Mouse (Mus musculus) naive thymus-derived CD4-positive, alpha-beta T cell, adult 2 months (primary cell): Measurements from ENCODE around the gene Sorbs2.

Source experiments
- DNase-seq: peaks from one replicate; pipeline ENCODE4 v3.0.0-alpha.2; 2011; ENCODE audit warnings: low read depth

Sorbs2 gene

GRCm38 (mm10) chr8:45507634-45508321 is at the start of gene Sorbs2:
Gene Sorbs2 (plus strand): TSS chr8:45507788.
- DNase-seq, result no peak

DNA sequence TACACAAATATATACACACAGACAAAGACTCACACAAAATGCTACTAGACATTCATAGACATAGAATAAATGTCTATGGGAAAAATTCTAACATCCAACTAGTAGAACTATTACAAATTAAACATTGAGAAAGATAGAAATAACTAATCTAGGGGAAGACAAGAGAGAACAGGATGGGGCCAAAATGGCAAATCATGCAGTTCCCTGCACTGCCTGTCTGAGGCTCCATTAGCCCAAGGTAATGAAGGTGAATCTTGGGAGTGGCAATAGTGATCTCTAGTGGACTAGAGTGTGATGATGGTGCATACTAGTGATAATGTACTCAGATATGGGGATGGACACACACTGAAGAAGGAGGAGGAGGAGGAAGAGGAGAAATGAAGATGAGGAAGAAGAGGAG is 49.7 kb upstream of the Sorbs2 start:
- DNase-seq, result no peak

GRCm38 (mm10) chr8:45469006-45469405 is 38.6 kb upstream of the Sorbs2 start:
- DNase-seq, result no peak

GRCm38 (mm10) chr8:45469507-45470178 is 37.9 kb upstream of the Sorbs2 start:
- DNase-seq, result no peak

DNA sequence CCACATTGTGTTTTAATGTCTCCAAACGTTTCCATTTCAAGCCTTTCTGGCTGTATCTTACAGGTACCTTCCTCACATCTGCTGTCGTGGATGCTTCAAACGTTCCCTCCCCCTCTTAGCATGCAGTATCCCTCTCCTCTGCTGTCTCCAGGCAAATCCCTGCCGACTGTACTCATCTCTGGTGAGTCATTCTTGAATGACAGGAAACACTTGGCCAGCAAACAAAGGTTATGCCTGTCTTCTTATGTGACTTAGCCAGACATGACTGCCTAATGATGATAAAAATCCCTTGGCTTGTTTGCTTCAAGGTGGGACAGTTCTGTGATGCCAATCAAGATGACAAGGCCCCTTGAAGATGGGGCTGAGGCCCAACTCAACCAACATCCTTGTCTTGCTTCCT is 26.7 kb upstream of the Sorbs2 start:
- no peak for DNase-seq

DNA sequence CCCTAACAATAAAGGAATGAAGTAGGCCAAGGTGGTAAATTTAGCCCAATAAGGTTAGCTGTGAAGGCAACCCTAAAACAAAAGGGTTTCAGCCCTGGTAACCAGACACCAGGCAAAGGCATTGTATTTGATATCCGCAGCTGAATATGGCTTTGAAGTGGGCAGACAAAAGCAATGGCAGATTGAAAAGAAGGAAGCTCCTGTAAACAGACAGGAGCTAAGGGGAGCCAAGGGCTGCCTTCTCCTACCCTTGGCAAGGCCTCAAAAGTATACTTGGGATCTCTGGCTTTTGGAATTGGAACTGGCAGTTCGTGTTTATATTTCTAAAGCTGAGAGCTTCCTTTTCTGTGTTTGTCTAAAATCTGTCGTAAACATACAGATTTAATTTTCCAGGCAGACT is 21.3 kb upstream of the Sorbs2 start:
- DNase-seq, result no peak

DNA sequence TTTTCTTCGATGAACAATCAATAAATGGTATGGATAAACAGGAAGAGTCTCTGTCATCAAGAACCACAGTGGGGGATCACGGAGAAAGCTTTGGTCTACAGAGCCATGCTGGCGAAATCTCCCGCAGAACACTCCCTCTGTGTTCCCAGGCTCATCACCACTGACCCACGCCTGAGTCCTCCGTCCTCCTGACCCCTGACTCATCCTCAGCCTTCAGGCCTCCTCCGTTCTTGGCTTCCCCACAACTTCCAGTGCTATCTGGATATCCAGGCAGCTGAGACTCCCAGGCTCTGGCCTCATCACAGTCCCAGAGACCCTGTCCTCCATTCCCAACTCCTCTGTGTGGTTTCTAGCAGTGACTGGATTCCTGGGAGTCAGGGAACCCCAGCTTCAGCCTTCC is 3.6 kb upstream of the Sorbs2 start:
- no peak for DNase-seq

- DNase-seq, result no peak
Measured at GRCm38 (mm10) chr8:45506376-45506775, 1.2 kb upstream of the Sorbs2 start.

DNA sequence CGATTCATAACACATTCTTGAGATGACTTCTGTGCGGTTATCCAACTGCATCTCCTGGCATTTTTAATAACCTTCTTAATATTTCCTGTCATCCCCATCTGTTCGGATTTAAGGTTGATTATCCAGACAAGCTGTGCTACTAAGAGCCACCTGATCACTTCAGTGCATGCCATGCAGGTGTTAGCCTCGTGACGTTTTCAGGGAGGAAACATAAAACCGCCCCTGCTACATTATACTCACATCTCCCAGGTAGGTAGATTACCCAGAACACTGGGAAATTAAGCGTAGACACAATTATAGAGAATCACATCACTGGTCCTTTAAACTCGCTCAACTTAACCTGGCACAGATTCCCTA is 333 bp upstream of the Sorbs2 start:
- no peak for DNase-seq

GRCm38 (mm10) chr8:45508521-45509104 is 1.0 kb downstream of the Sorbs2 start:
- DNase-seq, result no peak

GRCm38 (mm10) chr8:45512369-45512768 is 4.8 kb downstream of the Sorbs2 start:
- DNase-seq, result no peak

DNA sequence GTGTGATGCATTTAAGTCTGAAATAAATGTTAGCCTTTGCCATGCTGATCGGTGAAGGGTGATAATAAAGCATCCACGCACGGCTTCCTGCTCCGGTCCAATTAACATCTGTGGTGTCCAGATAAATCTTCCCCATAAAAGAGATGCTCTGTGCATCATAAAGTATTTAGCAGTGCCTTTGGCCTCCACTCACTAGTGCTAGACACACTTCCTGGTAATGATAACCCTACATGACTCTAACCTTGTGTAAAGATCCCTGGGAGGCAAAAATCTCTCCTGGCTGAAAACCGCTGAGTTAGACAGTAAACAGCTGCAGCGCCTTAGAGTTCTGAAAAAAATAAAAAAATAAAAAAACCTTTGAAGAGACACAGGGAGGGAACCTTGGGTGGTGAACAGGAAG is 14.0 kb downstream of the Sorbs2 start:
- DNase-seq, result no peak

GRCm38 (mm10) chr8:45527708-45528107 is 20.1 kb downstream of the Sorbs2 start:
- no peak for DNase-seq

GRCm38 (mm10) chr8:45528890-45529289 is 21.3 kb downstream of the Sorbs2 start:
- DNase-seq, result no peak

DNA sequence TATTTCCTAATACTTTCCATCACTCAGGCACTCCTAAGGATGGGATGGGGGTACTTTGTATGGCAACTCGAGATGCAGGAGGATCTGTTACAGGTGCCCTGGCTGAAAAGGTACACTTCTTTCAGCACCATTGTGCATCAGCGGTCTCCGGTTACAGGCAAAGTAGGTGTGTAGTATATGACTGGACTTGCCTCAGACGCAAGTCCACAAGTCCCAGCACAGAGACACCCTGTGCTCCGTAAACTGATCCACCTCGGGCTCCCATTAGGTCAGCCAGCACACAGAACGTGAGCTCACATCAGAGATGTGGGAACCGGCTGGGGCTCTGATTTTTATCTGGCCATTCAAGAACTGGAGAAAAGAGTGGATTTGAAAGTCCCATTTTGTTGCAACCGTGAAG is 29.0 kb downstream of the Sorbs2 start:
- no peak for DNase-seq

DNA sequence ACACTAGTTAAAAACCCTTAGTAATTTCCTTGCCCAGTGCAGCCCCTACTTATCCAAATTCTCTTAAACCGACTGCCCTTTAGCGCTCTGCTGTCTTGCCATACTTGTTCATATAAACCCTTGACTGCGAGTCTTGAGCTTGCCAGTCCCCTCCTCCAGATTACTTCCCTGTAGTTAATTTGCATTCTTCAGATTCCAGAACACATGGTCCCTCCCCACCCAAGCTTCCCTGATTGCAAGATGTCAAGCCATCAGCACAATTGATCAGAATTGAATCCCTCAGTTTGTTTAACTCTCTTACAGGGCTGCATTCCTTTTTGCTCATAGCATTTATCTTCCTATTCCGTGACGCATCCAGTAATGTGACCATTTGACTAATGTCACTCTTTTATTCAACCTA is 32.9 kb downstream of the Sorbs2 start:
- no peak for DNase-seq

DNA sequence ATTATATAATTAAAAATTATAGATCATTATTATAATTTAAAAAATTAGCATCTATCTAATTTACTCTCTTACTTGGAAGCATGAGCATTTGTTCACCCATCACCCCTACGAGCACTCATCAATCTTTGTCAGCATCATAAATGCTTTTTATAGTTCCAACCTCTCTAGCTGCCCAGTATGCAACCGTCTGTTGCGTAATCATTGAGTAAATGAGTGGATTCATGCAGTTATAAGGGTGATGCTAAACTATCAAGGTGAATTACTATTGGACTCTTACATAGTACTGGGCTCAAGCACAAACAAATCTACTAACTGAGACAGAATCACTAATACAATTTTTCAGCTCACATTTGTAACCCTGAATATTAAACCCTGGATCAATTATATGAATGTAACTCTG is 44.6 kb downstream of the Sorbs2 start:
- no peak for DNase-seq

DNA sequence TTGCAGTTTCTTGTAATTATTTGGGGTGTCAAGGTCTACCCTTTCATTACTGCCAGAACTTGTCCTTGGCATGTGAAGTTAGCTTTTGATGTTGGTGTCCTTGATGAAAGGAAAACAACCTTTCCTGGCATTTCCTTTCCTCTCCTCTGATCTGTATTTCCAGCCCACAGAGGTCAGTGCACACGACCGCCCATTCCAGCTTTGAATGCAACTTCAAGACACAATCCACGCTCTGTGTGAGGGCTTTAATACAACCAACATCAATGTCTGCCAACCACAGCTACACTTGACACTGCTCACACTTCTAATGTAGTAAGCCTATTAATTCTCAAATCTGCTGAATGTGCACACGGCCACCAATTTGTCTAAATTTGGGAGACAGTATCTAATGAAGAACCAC is 47.0 kb downstream of the Sorbs2 start:
- DNase-seq, result no peak

GRCm38 (mm10) chr8:45557936-45558335 is 50.3 kb downstream of the Sorbs2 start:
- DNase-seq, result no peak

DNA sequence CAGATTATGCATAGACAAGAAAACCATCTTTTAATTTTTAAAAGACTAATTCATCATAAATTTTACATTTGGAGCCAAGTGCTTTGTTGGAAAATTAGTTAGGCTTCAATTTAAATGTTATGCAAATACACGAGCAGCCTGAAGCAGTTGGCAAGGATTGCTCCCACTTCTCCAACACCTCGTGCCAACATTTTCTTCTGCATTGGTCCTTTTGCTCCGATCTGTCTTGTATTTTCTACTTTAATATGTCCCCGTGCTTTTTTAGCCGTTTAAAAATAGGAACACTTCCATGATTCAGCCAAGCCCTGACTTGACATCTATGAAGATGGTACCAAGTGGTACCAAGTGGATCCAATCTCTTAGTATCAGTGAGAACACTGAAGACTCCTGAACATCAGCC is 50.8 kb downstream of the Sorbs2 start:
- DNase-seq, result no peak

- no peak for DNase-seq
Measured at GRCm38 (mm10) chr8:45559176-45559820, 51.7 kb downstream of the Sorbs2 start.

GRCm38 (mm10) chr8:45565189-45565588 is 57.6 kb downstream of the Sorbs2 start:
- DNase-seq, result no peak

DNA sequence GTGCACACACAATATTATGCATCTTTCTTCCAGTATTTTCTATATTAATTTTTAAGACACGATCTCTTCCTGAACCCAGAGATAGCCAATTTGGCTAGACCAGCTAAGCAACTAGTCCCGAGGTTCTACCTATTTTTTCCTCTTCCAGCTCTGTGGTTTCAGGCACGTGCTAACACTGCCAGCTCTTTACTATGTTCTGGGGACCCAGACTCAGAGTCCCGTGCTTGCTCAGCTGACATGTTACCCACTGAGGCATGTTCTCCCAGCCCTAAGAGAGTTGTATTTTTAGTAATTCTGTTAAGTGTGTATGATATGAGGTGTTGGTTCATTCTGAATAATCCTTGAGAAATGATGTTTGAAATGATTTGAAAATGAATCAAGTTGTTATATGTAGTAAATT is 62.5 kb downstream of the Sorbs2 start:
- DNase-seq, result no peak
